Mouse (Mus musculus) kidney, adult 2 months (tissue): Measurements from ENCODE around the gene Cpa5. TPM values are rescaled to one million over a fixed set of nuclear protein-coding genes. Genes with fewer than 3 reads are reported as not detected.

Experiments
- DNase-seq: peaks from one replicate; pipeline ENCODE4 v3.0.0; 2021
- H3K27ac ChIP-seq: fragments of 200-500 bp; 2 replicates; pipeline ENCODE4 v1.5.1; 2012; ENCODE audit warnings: low read depth, low read length, control low read depth, inconsistent platforms; ENCODE audit not compliant: insufficient read depth
- H3K27me3 ChIP-seq: fragments of 200-500 bp; replicated peaks from 2 replicates; pipeline ENCODE4 v1.6.1; 2012; ENCODE audit warnings: mild to moderate bottlenecking, moderate library complexity, low read length, inconsistent platforms; ENCODE audit not compliant: control insufficient read depth, insufficient read depth
- H3K36me3 ChIP-seq: fragments of 200-500 bp; 2 replicates; pipeline ENCODE4 v1.6.1; 2012; ENCODE audit warnings: mild to moderate bottlenecking, moderate library complexity, low read length, inconsistent platforms; ENCODE audit not compliant: control insufficient read depth, insufficient read depth
- H3K4me1 ChIP-seq: fragments of 200-500 bp; 2 replicates; pipeline ENCODE4 v1.6.1; 2011; ENCODE audit warnings: low read length; ENCODE audit not compliant: control insufficient read depth, insufficient read depth
- H3K4me3 ChIP-seq: fragments of 200-500 bp; 2 replicates; pipeline ENCODE4 v1.5.1; 2011; ENCODE audit warnings: mild to moderate bottlenecking, low read depth, low read length, control low read depth; ENCODE audit not compliant: insufficient read depth
- CTCF ChIP-seq: fragments of 200-500 bp; conservative IDR thresholded peaks from 2 replicates; pipeline ENCODE4 v1.5.1; 2011; ENCODE audit warnings: low read depth, mild to moderate bottlenecking, control low read depth, low read length, moderate library complexity, mixed read lengths; ENCODE audit not compliant: insufficient read depth, insufficient read length
- POLR2A ChIP-seq: fragments of 200-500 bp; IDR thresholded peaks from one replicate; pipeline ENCODE4 v1.6.1; 2011; ENCODE audit warnings: low read depth, low read length, control low read depth
- WGBS: fragments of 180-500 bp; shearing (Covaris S2); methylation state at CpG from one replicate; pipeline ENCODE4 v1.1.7; 2018; 5-methylcytosine and 5-hydroxymethylcytosine counted together
- polyA plus RNA-seq: library from polyadenylated mRNA; depleted of rRNA; stranded (reverse); fragments of >200 nt; gene quantifications from 2 replicates; pipeline ENCODE4 v1.2.3, GENCODE M21; 2012

Gene Cpa5
- polyA plus RNA-seq, 1 experiment, result not detected

DNA sequence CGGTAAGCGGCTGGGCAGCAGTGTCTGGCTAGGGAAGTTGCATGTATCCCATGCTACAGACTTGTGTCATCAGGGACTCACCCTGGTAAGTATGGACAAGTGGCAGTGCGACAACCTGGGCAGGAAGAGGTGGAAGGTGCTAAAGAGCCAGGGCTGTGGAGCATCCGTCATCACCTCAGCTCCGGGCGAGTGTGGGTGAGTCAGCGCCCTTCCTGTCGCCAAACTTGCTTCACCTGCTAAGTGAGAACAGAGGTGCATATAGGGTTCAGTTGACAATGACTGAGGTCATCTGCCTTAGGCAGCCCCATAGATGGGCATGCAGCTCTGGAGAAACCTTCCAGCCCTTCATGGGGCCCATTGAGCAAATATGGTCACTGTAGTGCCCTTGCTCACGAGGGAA, 14.0 kb downstream of the Cpa5 start:
- 95% methylated on average over 9 of the region's 9 CpGs for WGBS
- no peaks in the 10 kb centered on the region for H3K27me3 ChIP-seq
- H3K36me3 ChIP-seq, result no peaks in the 10 kb centered on the region
- no peak overlapping the region for H3K27ac ChIP-seq
- TF ChIP-seq POLR2A (no peak), CTCF (no peak)
- no peak for DNase-seq
- H3K4me1 ChIP-seq, result no peaks in the 10 kb centered on the region
- H3K4me3 ChIP-seq, result no peak overlapping the region

DNA sequence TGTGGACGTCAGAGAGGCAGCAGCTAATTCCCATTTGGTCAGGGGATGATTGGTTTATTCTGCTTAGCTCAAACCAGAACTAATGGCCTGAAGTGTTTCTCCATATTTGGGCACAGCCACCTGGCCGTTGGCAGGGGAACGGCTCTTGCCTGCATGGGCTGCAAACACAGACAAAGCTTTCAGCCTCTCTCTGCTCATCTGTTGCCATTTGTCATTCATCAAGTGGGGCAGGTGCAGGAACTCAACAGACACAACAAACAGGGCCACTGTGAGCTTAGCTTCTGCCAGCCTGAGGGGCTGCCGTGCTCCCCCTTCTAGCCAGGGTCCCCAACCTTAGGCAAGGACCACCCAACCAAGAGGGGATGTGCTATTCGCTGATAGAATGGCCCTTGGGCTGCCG, 17.3 kb downstream of the Cpa5 start:
- no peaks in the 10 kb centered on the region for H3K4me1 ChIP-seq
- no peak for TF ChIP-seq CTCF
- no peak for DNase-seq
- no peaks in the 10 kb centered on the region for H3K27me3 ChIP-seq
- no peak overlapping the region for H3K27ac ChIP-seq
- no peak overlapping the region for H3K4me3 ChIP-seq
- 39% methylated on average over 6 of the region's 6 CpGs for WGBS
- H3K36me3 ChIP-seq, result no peaks in the 10 kb centered on the region

DNA sequence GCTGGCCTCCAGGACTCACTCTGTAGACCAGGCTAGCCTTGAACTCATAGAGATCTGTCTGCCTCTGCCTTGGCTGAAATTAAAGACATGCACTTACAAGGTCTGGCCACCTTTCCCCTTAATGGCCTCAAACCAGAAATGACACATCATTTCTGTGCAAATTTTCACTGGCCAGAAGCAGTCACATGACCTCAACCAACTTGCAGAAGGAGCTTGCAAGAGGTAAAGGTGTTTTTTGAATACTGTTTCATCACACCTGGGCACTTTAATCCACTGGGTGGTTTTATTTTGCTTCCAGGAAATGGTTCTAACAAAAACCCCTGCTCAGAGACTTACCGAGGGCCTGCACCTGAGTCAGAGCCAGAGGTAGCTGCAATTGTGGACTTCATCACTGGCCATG, 19.2 kb downstream of the Cpa5 start:
- Histone ChIP-seq H3K4me3 (no peak overlapping the region), H3K27ac (no peak overlapping the region), H3K4me1 (no peaks in the 10 kb centered on the region), H3K36me3 (no peaks in the 10 kb centered on the region), H3K27me3 (no peaks in the 10 kb centered on the region)
- TF ChIP-seq POLR2A (no peak), CTCF (no peak)
- 94% methylated on average over 1 of the region's 1 CpGs for WGBS
- no peak for DNase-seq

DNA sequence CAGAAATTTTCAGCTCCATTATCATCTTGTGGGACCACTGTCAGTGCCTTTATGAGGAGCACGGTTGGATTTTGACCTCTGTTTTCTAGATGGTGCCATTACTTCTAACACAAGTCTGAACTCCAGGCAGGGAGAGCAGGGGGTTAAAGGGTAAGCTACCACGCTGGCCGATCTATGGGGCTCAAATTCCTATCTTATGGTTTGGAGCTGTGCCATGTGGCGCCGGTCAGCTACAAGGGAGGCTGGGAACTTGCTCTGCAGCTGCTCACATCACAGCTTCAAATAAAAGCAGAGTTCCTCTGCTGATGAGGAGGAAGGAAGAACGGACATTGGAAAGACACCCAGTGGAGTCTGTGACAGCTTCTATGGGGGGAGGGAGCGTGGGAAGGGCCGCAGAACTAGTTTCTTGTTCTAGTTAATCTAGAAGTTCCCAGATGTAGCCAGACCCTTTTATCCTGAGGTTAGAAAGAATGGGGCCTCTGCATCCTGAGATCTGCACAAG, 24.6 kb downstream of the Cpa5 start:
- H3K36me3 ChIP-seq, result no peaks in the 10 kb centered on the region
- H3K27ac ChIP-seq, result no peak overlapping the region
- H3K27me3 ChIP-seq, result no peaks in the 10 kb centered on the region
- H3K4me3 ChIP-seq, result no peak overlapping the region
- no peaks in the 10 kb centered on the region for H3K4me1 ChIP-seq
- 45% methylated on average over 8 of the region's 8 CpGs for WGBS
- TF ChIP-seq POLR2A (no peak), CTCF (no peak)
- DNase-seq, result no peak

DNA sequence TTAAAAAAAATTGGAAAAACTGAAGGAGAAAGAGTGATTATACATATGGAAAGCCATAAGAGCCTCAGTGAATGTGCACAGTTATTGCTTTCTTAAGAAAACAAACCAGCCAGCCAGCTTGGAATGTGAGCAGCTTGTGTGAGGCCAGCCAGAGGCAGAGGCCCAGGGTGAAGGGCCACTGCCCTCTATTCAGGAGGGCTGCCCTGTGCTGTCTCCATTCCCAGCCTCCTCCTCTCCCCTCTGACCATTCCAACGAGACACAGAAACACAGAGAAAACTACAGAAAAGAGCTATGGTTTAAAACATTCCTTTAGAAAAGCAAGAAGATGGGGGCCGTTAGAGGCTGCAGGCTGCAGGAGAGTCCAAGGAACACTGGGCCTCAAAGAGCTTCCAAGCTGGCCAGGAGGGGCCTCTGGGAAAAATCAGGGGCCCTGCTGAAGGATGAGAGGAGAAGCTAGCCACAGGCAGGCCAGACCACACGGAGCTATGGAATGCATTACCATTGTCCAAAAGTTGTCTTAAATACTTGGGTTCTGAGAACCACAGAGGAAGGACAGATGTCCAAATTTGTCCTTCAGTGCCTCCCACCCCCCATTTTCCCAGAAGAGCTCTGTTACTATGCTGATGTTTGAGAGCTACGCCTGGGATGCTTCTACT, 25.5 kb downstream of the Cpa5 start:
- Histone ChIP-seq H3K36me3 (no peaks in the 10 kb centered on the region), H3K4me3 (no peak overlapping the region), H3K27me3 (no peaks in the 10 kb centered on the region), H3K27ac (no peak overlapping the region), H3K4me1 (no peaks in the 10 kb centered on the region)
- TF ChIP-seq CTCF (no peak), POLR2A (no peak)
- 53% methylated on average over 4 of the region's 4 CpGs for WGBS
- peak; percentile 9 for DNase-seq

DNA sequence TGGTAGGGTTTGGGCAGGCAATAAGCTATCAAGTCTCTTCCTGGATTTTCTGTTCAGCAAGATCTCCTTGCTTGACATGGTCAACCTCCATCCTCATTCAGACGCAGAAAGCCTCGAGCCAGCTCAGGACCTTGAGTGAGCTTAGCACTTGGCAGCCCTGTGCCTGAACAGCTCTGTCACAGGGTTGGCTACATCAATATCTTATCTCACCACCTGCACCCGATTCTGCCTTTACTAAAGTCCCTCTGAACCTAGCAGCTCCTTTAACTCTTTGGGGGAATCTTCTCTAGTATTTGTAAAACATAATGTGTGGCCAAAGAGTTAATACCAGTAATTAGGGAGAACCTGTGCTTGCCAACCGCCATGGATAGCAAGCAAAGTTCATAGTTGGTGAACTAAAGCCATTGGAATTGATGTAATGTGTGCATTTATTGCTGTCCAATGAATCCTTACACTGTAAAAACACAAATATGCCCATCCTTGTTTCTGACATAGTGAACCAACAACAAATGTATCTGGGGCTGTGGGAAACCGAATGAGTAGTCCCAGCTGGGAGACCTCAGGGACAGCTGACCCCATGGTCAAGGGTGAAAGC, 28.0 kb downstream of the Cpa5 start, which contains the start of gene Cpa1:
Cpa1 (plus strand) TSS at position 545 of the 595 bp plus-strand sequence.
- no peak for DNase-seq
- WGBS, result 77% methylated on average over 5 of the region's 5 CpGs

DNA sequence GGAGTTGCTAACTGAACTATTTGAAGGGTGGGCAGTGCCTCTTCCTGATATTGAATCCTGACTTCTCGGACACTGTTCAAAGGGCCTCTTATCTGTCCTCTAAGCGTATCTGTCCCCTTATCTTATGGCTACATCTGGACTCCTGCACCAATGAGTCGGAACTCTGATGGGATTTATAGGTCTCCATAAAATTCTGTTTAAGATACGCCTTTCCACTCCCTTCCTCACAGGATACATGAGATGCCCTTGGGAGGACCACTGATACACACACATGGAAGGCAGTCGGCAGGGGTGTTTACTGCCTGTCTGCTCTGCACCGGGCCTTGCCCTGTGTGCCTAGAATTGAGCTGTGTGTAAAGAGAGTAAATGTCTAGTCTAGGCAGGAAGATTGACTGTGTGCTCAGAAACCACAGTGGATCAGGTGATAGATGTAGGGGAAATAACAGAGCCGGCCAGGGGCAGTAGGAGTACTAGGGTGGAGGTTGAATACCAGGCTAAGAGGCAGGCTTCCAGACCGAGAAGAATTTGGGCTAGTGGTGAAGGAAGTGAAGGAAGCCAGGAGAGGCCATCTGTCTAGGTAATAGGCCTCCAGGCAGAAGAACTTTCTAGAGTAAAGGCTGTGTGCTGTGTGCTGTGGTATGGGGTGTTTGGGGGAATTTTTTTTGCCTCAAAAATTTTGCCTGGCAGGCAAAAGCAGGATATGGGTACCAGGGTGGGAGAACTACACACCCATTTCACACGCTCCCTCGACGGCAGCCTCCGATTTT, 33.1 kb downstream of the Cpa5 start:
- no peaks in the 10 kb centered on the region for H3K4me1 ChIP-seq
- H3K4me3 ChIP-seq, result no peak overlapping the region
- H3K27me3 ChIP-seq, result no peaks in the 10 kb centered on the region
- TF ChIP-seq CTCF, result no peak
- no peak for TF ChIP-seq POLR2A
- H3K27ac ChIP-seq, result no peak overlapping the region
- WGBS, result 58% methylated on average over 12 of the region's 12 CpGs
- H3K36me3 ChIP-seq, result no peaks in the 10 kb centered on the region
- no peak for DNase-seq

More for the DNA sequence above, 28.0 kb downstream of the Cpa5 start, which contains the start of gene Cpa1:
- Histone ChIP-seq H3K27me3 (no peaks in the 10 kb centered on the region), H3K27ac (no peak within 1 kb of the TSS), H3K4me1 (no peaks in the 10 kb centered on the region), H3K36me3 (no peaks in the 10 kb centered on the region), H3K4me3 (no peak within 1 kb of the TSS)
- TF ChIP-seq POLR2A, result no peak
- TF ChIP-seq CTCF, result no peak
